Mouse (Mus musculus) inflammation-experienced regulatory T-cells, adult 6 months (primary cell): ENCODE results near the gene Aifm2. TPM values are rescaled to one million over a fixed set of nuclear protein-coding genes. Genes with fewer than 3 reads are reported as not detected.

ENCODE experiments used
- ATAC-seq: one replicate; pipeline ENCODE4 v1.8.0; 2017
- polyA plus RNA-seq, 3 experiments: library from polyadenylated mRNA; unstranded; fragments of 100-300 nt; shearing (Covaris generic); gene quantifications; one replicate each; pipeline ENCODE4 v1.2.1; 2017

The Aifm2 gene
- polyA plus RNA-seq, 3 experiments from 2014 or later = 2.7 to 4.1 (median 3.5) TPM

- no peak for ATAC-seq
Measured at GRCm38 (mm10) chr10:61781461-61782128, 66.5 kb downstream of the Aifm2 start.

DNA sequence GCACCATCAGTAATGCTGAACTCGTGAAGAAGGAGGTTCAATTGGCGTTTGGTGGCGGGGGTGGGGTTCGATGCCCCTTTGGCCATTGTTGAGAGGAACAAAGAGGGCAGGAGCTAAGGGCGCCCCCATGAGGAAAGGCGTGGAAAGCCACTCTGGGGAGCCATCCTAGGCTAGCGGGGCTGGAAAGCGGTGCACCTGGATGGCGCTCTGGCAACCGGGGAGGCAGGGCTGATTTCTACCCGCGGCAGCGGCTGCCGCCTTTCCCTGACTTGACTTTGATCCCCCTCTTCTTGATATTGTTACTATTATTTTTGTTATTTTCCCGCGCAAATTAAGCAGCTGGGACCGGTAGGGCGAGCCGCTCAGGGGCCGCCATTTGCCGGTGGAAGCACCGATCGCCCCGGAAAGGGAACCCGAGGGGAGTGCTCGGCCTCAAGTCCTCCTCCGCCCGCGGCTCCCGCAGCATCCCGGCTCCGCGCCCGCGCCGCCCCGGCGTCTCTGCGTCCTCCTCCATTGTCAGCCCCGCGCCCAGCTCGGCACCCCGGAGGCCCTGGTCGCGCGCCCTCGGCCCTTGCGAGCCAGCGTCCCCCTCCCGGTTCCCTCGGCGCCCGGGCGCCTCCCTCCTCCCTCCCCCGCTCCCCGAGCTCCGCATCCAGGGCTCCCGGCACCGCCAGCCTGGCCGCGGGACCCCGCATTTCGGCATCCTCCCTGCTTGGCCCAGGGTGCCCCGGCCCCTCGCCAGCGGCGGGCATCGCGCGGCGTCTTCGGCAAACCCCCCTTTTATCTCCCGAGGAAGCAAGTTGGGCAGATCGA lies 67.9 kb downstream of the Aifm2 start:
- no peak for ATAC-seq

- no peak for ATAC-seq
Measured at GRCm38 (mm10) chr10:61783621-61784251, 68.7 kb downstream of the Aifm2 start, which contains the start of gene H2afy2. TSS of gene H2afy2 (minus strand) at chr10:61784147.

GRCm38 (mm10) chr10:61784414-61784813 lies 69.4 kb downstream of the Aifm2 start:
- no peak for ATAC-seq

DNA sequence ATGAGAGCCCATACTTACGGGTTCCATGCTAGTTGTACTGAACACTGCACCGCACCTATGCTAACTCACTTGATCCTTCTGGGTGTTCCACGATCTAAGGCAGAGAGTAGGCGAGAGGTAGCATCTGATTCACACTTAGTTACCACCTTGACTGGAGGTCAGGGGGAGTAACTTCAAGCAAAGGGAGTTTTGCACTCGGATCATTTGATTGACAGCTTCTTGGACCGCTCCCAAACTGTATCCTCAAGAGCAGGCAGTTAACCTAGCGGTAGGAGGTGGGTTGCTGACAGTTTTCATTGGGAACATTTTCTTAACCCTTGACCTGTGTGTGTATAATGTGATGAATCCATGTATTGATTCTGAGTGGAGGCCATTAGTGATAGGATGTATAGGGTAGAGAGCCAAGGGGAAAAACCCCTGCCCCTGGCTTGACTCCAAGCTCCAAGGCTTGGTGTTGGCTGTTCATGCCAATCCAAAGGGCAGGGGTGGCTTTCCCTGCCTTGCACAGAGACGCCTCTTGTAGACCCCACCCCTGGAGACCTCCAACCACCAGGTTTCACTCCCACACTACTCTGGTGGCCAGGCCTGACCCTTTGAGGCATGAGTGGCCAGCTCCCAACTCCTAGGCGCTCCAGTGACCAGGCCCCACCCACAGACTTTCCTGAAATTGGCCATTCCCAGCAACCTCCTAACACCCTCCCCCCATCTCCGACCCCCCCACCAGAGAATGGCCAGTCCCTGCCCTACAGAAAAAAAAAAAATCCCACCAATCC lies 72.7 kb downstream of the Aifm2 start:
- ATAC-seq = no peak

GRCm38 (mm10) chr10:61788499-61788898 lies 73.4 kb downstream of the Aifm2 start:
- ATAC-seq = no peak

Other genes with a start within 250 kb of the Aifm2 start
- gene Lrrc20, start 239.5 kb upstream of the Aifm2 start, polyA plus RNA-seq = 1 to 10 TPM; 5.4 to 6.0 (median 5.8) TPM
- not detected for gene Npffr1, start 119.8 kb upstream of the Aifm2 start, polyA plus RNA-seq
- 10 to 100 TPM; 67.4 to 78.8 (median 68.4) TPM for gene Ppa1, start 66.7 kb upstream of the Aifm2 start, polyA plus RNA-seq
- gene Sar1a, start 35.0 kb upstream of the Aifm2 start, polyA plus RNA-seq = 100 to 1,000 TPM in 1 of 3 experiments, 10 to 100 TPM in 2; 74.7 to 118 (median 98.1) TPM
- 1 to 10 TPM; 1.5 to 4.1 (median 3.5) TPM for gene Tysnd1, start 19.7 kb upstream of the Aifm2 start, polyA plus RNA-seq
- not detected for gene H2afy2, start 68.9 kb downstream of the Aifm2 start, polyA plus RNA-seq